Mouse (Mus musculus) frontal cortex, postnatal 14 days (tissue): ENCODE measurements around the gene Ctcfl.
A peak's percentile ranks its signal among the peaks of the same experiment; 100 is the strongest.

ENCODE experiments used
- DNase-seq, 2 experiments: peaks; one replicate each; pipeline ENCODE4 v3.0.0; 2022; ENCODE audit warnings: low spot score in 2 of 2

Ctcfl gene

DNA sequence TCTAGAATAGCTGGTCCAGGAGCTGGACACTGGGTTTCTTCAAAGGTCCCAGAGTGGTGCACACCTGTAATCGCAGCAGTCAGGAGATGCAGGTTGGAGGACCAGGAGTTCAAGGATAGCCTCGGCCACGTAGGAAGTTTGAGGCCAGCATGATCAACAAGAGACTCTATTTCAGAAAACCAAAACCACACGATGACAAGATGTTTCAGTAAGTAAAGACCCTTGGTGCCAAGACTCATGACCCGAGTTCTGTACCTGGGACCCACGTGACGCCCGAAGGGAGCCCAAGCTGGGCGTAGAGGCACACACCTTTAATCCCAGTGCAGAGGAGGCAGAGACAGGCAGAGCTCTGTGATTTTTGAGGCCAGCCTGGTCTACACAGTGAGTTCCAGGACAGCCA is 36.2 kb downstream of the Ctcfl start:
- DNase-seq, result no peak

DNA sequence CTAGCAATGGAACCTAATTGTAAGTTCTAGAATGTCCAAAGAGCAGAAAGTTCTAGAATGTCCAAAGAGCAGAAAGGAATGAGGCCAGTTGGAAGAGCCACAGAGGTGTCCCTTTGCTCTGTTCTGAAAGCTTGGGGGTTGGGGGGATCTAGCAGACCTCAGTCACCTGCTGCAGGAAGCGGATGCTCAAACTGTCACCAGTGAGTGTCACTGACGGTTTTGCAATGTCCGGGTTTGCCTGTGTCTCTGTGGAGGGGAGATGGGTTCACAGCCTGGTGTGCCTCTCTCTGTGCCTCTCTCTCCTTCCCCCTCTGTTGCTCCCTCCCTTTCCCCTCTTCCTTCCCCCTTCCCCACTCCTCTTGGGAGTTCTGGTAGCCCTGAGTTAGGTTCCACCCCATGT is 36.6 kb downstream of the Ctcfl start:
- no peak for DNase-seq

DNA sequence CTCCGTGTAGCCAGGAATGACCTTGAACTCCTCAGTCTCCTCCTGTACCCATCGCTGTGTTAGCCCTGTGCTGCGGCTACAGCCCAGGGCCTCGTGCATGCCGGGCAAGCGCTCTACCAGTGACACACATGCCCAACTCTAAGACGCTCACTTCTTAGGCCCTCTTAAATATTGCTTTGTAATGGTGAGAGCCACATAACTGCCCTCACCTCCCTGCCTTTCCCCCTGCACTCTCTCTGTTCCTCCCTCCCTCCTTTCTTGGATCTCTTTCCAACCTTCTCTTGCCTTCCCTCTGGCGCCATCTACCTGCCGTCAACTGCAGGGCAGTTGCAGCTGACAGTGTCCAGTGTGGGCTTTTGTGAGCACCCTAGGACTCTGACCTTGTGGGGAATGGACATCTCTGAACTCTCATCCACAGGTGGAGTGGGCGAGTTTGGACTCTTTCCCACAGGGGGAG is 38.5 kb downstream of the Ctcfl start:
- DNase-seq, result peak; percentile 51 to 61

DNA sequence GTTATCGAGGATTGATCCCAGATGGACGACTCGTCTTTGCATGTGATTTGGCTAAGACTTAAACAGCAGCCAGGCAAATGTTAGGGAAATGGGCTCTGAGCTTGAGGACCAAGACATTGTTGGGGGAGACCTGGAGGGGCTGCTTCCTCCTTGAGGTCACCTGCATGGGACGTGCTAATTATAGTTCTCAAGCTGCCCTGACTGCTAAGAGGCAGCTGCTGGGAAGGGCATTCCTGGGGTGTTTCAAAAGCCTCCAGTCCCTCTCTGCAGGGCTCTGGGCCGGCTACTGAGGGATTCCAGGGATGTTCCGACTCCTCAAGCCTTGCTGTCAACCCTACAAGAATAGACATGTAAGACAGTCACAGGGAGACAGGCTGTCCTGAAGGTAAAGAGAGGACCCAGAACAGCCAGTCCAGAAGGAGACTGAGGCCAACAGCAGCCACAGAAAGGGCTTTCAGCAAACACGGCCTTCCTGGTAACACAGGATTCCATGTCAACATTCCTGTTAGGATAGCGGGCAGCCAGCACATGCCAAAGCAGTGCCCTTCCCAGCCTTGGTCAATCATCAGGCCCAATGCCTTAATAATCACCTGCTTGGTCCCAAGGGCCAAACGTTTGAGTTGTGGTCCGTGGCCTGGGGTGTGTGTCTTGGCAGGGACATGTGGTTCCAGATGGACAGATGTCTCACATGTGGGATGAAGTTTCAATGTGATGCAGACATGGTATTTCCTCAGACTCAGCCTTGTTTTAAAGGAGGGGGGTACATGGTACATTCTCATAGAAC is 39.4 kb downstream of the Ctcfl start:
- no peak for DNase-seq

DNA sequence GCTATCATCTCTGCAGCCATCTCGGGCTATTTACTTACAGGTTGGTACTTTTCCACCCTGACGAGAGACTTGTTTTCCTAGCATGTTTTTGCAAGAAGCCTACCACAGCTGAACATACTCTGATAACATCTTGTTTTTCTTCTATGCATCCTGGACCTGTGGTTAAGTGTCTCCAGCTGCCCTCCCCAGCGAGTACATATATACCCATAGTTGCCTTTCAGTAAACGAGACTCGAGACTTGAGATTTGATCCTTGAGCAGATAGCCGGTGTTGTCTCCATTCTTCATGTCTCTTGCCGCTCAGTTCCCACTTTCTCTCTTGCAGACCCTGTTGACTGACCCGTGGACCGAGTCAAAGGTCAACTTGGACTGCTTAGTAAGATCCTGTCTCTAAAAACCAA is 42.4 kb downstream of the Ctcfl start:
- DNase-seq, result no peak

DNA sequence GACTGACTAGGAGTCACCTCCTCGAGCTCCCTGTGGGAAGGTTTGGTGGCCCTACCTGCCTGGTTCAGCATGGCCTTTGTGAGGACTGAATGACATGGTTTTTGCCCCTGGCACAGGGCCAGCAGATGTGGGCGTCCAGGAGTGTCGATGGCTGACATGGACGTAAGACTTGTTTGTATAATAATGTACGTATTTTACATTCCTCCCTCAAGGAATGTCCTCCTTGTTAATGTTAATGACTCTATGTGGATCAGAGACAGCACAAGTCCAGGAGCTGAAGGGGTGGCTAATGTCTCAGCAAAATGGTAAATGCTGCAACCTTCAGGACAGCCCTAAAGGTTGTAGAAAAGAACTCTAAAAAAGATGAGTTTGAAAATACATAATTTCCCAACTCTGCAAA is 45.7 kb downstream of the Ctcfl start:
- no peak for DNase-seq

DNA sequence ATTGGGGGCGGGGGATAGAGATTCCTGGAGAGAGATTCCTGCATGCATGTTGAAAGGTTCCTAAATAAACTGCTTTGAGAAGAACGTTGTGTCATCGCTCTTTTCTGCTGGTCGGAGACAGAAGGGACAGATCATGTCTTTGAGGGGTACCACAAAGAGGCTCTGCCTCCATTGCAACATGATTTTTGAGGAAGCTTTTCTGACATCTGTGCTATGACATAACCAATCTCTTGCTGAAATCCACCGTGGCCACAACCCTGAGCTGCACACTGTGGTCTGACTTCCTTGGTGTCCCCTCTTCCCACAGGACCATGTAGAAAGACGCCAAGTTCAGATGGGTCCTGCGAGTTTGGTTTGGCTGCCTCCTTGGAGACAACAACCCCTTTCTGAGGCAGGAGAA is 46.4 kb downstream of the Ctcfl start:
- no peak for DNase-seq

DNA sequence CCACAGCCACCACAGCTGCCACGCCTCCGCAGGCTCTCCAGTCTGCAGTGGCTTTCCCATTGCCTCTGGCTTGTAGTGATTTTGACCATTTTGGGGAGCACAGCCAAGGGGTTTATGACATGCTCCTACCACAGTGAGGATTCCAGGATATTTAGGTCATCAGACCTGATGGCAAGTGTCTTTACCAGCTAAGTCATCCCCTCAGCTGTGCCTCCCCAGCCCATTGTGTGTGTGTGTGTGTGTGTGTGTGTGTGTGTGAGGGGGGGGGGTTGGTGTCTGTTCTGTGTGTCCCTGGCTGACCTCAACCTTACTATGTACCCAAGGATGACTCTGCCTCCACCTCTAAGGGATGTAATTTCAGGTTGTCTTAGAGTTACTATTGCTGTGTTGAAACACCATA is 54.5 kb downstream of the Ctcfl start:
- DNase-seq, result no peak

DNA sequence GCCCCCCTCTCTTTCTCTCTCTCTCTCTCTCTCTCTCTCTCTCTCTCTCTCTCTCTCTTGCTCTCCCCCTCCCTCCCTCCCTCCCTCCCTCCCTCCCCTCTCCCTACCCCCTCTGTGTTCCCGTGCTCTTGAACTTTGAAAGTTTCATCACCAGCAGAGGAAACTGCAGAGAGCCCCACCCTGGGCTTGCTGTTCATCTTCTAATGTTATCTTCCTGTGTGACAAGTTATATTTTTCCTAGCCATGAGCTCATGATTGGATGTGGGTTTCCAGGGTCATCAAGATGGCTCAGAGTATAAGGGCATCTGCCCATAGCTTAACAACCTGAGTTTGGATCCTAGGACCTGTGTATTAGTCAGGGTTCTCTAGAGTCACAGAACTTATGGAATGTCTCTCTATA is 56.1 kb downstream of the Ctcfl start:
- no peak for DNase-seq

DNA sequence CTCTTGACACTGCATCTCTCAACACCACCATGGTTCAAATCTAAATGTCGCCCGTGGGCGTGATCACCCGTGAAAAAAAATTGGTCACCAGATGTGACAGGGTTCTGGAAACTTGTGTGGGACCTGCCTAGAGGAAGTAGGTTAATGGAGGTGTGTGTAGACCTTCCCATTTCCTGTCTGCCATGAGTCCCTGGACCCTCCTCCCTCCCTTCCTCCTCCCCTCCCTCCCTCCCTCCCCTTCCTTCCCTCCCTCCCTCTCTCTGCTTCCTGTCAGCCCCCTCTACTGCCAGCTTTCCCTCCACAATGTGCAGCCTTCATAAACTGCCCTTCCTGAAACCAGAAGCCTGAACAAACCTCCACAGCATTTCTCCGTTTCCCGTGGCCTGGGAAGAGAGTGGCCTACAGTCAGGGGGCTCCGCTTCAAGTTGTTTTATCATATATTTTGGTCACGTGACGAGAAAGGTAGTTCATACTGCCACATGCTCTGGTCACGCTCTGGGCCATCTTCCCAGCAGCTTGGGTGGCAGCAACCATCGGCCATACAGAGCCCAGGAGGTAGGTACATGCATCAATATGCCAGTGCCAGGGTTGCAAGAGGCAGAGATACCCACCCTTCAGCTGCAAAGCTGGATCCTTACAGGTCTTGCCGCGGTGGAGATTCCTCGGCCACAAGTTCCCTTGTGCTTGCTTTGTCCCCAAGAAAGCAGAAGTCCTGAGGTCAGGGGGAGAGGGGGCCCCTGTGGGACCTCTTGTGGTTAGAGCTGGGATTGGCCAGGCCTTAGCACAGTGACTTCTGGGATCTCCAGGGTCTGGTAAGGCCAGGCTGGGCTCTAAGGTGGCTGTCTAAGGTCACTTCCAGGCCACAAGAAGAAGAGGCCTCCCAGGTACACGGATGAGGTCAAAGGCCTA is 57.6 kb downstream of the Ctcfl start:
- DNase-seq, result no peak

DNA sequence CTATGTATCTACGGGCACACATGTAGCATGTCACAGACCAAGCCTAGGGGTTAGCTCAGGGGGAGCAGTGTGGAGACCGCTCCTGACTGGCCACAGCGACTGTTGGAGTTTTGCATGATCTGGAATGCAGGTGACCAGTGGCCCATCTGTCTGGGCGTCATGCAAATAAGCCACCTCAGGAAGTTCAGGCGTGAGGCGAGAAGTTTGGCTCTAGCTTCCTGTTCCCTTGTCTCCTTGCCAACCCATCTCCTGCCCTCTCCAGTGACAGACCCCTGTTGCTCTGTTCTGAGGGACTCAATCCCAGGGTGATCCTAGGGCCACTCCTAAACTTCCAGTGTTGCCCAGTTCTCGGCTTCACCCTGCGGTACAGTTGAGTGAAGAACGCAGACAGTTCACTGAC is 58.9 kb downstream of the Ctcfl start:
- DNase-seq, result no peak

DNA sequence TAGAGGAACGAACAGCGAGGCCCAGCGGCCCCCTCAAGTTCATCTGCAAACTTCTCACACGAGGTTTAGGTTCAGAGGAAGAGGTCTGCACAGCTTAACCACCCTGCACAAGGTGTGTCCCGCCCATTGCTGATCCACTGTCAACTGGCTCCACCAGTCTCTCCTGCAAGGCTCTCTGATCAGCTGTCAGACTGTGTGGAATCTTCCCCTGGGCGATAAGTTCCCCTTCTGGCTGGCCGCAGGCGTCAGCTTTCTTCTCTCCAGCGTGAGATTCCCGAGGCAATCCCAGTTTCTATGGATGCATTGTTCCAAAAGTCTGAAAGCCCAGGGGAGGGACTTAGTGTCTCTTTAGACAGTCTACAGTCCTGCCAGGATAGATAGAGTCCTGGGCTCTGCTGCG is 61.1 kb downstream of the Ctcfl start:
- DNase-seq, result no peak

DNA sequence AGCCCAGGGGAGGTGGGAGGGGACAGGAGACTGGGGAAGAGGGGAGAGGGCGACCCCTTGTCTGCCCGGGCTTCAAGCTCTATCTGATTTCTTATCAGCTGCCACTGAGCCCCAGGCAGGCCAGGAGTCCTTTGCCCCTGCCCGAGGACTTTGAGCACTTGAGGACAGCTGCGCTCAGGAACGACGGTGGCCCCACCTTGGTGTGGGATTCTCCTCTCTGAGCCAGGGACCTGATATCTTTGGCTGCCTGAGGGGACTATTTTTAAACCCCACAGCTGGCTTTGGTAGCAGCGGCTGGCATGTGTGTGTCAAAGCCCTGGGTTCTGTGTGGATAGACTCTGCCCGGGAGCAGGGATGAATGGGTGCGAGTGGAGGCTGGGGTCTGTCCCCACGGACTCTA is 61.7 kb downstream of the Ctcfl start:
- no peak for DNase-seq

DNA sequence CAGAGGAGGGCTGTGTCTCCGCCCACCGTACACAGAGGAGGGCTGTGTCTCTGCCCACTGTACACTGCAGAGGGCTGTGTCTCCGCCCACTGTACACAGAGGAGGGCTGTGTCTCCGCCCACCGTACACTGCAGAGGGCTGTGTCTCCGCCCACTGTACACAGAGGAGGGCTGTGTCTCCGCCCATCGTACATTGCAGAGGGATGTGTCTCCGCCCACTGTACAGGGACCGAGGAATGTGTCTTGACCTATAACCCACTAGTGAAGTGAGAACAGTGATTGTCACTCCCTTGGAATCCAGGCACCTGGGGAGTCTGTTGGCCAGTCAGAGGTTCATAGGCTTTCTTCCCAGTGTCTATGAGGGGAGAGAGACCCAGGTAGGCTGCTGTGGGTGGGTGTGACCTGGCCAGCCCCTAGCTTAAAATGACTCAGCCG is 62.4 kb downstream of the Ctcfl start:
- DNase-seq, result no peak

DNA sequence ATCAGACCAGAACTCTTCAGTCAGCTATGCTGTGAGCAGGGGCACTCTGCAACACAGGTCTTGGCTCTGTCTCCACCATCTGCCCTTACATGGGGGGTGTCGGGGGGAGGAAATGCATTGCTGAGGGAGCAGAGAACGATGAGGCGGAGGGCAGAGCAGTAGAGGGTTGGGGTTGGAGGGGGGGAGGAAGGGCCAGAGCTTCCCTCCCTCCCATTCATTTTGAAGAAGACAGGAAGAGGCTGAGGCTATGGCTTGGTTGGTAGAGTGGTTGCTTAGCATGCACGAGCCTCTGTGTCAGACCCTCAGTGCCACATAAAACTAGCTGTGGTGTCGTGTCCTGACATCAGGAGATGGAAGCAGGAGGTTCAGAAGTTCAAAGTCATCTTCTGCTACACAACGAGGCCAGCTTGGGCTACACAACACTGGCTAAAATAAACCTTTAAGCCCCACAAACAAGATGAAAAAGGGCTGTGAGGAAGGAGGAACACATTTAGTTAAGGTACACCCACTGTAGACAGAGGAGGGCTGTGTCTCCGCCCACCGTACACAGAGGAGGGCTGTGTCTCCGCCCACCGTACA is 62.9 kb downstream of the Ctcfl start:
- DNase-seq, result no peak

DNA sequence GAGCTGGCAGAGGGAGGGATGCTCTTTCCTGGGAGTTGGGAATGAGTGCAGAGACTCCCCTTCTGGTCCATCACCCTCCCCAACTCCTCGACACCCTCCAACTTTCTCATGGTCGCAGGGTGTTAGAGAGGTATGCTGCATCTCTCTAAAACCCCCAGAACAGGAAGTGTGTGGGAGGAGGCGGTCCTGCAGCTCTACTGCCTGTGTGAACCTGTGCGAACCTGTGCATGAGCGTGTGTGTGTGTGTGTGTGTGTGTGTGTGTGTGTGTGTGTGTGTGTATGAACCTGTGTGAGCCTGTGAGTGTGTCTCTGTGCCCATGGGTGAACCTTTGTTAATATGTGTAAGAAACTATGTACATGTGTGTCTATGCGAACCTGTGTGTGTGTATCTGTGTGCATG is 65.5 kb downstream of the Ctcfl start:
- no peak for DNase-seq

DNA sequence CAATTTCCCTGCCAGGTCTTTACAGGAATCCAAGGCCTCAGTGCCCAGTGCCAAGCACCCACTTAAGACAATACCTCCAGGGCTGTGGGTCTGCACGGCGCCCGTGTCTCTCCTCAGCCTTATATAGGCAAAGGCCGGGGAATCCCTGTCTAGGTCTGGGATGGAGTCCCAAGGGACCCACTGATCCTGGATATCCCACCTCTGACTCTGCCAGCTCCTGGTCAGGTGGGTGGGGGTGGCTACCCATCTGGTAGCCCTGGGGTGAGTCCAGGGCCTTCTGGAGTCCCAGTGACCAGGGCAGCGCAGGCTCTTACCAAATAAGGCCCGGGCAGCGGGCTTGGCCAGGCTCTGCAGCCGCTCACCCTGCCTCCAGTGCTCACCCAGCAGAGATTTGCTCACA is 66.4 kb downstream of the Ctcfl start:
- no peak for DNase-seq

DNA sequence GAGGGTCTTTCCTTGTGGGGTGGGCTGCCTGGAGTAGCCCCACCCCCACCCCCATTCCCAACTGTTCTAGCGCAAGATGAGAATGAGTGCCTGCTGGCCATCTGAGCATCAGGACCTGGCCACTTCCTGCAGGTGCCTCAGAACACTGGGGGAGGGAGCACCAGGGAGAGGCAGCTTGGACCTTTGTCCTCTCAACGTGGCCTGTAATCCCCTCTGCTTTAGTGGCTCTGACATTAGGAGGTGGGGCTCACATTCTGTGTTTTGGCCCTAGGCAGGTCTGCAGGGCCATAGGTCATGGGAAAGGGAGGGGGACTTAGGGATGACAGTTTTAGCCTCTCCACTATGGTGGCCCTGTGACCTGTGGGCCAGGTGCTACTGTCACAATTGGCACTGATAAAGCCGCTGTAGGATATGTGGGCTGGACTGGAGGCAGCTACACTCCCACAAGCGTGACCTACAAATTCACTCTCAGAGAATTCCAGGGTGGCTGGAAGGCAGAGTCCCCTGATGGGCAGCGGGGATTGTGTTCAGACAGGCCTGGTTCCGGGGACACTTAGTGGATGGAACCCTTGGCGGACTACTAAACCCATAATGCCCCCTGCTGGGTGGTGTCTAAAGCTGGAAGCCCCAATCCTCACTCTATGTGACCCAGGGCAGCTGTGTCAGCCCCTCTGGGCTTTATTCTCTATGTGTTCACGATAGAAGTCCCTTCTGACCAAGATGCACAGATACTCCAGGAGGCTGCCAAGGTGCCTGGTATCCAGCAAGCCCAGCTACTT is 68.5 kb downstream of the Ctcfl start:
- no peak for DNase-seq

DNA sequence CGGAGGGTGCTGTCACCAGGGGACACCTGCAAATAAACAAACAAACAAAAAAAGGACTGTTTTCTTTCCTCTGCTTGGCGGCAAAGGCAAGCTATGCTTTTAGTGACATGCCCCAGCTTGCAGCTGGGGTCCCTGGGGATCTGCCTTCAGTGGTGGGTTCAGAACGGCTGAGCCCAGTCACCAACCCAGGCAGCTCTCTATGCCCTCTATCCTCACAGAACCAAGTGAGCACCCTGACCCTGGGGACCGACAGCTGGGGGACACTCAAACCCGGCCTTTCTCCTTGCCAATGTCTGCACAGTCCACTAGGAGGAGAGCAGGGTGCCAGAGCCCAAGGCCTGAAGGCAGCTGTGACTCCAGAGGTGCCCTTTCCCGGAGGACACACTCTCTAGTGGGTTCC is 69.5 kb downstream of the Ctcfl start:
- no peak for DNase-seq

DNA sequence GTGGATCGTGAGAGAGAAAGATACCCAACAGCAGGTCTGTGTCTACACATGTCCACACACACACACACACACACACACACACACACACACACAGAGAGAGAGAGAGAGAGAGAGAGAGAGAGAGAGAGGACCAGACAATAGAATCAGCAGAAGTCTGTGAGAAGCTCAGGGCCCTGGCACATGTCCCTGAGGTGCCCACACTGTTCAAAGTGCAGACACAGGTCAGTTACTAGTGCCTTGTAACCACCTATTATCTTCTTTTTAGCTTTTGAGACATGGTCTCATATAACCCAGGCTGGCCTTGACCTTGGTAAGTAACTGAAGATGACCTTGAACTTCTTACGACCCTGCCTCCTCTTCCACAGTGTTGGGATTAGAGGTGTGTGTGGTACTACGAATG is 70.1 kb downstream of the Ctcfl start:
- DNase-seq, result no peak

DNA sequence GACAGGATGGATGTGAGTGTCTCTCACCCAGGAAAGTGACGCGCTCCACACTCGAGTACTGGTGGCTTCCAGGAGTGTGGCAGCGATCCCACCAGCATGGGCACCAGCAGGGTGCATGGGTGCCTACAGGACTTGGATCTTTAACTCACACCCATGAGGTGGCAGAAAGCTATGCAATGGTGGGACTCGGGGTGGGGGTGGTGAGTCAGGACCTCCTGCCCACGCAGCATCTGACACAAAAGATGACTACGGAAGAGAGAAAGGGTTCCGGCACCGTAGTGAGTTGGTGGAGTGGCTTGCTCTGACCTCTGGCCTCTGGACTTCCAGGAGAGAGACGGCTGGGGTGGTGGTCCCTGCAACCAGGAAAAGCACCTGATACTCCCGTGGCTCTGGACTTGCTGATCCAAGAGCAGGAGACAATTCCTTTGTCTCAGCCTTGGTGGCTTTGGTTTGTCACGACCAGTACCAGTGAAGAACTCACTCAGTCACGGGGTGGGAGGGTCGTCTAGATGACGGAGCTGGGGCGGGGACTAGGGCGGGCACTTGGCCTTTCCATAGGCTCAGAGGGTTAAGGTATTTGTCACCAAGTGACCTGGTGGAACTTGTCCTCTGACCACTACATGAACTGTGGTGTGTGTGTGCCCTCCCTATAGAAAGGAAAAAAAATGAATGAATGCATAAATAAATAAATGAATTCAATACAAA is 71.1 kb downstream of the Ctcfl start:
- DNase-seq, result no peak
